Mouse (Mus musculus) ES-CJ7 (cell line): ENCODE measurements around the gene Bmi1.
A peak's percentile ranks its signal among the peaks of the same experiment; 100 is the strongest.

Source experiments
- DNase-seq: peaks from one replicate; pipeline ENCODE4 v3.0.0; 2011; ENCODE audit warnings: low read depth, low spot score

The Bmi1 gene

DNA sequence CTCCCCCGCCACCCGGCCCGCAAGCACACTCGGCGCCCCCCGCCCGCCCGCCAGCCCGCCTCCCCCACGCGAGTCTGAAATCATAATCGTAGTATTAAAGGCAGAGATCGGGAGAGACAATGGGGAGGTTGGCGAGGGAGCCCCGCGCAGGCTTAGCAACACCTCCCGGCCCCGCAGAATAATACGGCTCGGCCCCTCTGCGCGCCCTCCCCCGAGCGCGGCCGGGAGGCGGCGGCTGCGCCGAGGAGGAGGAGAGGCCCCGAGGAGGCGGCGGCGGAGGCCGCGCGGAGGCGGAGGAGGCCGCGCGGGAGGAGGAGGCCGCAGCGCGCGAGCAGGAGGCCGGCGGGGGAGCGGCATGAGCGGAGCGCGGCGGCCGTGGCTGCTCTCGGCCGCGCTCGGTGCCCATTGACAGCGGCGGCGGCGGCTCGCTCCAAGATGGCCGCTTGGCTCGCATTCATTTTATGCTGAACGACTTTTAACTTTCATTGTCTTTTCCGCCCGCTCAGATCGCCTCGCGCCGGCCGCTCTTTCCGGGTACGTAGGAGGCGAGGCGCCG lies at the start of gene Bmi1:
Bmi1 (plus strand) TSS at position 83 of the 556 bp plus-strand sequence.
- DNase-seq = peak; percentile 42

DNA sequence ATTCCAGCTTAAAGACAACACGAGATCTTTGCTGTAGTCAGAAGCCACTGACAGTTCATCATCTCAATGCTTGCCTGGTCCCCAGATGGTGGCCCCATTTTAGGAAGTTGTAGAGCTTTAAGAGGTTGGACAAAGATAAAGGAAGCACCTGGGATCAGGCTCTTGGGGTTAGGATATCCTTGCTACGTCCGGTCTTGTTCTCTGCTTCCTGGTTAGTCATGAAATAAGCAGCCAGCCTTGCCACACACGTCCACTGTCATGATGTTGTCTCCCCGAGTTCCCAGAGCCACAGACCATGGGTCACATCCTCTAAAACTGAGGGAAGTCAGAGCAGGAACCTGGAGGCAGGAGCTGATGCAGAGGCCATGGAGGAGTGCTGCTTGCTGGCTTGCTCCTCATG lies 46.3 kb upstream of the Bmi1 start:
- no peak for DNase-seq

DNA sequence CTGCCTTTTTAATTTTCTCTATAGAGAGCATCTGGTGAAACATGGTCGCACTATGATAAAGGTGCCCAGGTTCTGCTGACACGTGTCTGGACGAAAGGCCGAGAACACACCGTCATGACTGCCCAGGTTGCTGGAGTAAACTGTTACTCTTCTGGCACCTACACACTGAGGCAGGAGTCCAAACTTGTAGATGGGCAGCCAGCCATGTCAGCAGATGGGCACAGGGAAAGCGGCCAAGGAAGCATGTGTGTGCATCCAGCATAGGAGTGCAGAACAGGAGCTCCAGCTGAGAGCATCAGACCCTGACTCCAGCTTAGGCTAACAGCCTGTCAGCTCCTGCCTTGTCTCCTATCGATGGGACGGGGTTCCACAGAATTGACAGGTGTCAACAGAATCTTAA lies 41.8 kb upstream of the Bmi1 start:
- DNase-seq = no peak

DNA sequence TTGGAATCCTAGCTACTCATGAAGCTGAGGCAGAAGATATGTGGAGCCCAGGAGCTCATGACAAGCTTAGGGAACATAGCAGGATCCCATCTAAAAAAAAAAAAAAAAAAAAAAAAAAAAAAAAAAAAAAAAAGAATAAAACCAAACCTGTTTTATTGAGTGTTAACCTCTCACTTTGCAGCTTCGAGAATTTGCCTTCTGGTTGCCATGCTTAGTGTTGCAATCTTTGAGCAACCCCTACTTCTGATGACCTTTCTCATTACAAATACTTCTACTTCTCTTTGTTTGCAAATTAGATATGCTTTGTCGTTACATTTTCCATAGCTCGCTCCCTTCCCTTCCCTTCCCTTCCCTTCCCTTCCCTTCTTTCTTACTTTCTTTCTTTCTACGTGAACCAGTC lies 28.3 kb upstream of the Bmi1 start:
- no peak for DNase-seq

DNA sequence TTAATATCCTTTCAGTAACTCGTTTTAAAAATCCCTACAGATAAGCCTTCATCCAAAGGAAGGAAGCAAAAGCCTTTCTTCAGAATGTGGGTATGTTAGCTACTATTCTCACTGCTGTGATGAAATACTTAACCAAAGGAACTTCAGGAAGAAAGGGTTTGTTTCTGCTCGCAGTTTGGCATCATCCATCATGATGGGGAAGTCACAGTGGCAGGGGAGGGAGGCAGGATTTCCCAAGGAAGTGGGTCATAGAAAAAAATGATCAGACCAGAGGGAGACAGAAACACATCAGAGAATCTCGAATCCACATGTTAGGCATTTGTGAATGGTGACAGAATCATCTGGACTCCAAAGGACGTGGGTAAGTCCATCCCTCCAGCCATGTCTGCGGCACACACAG lies 22.0 kb upstream of the Bmi1 start:
- no peak for DNase-seq

DNA sequence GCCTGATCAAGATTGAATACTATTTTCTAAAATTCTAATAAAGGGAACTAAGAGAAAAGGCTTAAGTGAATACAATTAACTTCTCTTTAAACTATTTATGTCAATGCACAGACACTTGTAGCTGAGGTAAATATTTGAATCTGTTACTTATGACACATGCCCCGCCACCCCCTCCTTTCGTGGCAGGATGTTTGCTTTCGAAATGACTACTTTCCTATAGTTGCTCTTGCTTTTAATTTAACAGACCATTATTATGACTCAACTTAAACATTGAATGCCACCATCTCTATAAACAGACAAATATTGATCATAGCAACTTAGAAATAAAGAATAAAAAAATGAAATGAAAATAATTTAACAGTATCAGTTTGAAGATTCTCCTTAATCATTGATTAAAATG lies 12.8 kb upstream of the Bmi1 start:
- DNase-seq = no peak

DNA sequence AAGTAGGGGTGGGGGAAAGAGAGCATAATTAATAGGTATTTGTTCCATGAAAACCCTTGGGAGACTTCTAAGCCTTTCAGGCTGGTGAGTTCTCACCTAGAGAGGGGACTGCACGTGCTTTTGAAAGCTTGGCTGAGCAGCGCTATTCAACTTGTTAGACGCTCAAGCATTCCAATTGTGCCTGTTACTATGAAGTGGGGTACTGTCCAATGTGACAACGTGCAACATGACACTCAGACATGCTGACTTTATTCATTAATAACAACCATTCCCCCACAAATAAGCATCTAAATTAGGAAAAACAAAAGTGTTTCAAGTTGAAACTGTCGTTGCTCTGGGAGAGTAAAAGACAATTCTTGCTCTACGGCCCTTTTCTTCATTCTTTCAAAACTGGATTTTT lies 5.8 kb upstream of the Bmi1 start:
- no peak for DNase-seq

DNA sequence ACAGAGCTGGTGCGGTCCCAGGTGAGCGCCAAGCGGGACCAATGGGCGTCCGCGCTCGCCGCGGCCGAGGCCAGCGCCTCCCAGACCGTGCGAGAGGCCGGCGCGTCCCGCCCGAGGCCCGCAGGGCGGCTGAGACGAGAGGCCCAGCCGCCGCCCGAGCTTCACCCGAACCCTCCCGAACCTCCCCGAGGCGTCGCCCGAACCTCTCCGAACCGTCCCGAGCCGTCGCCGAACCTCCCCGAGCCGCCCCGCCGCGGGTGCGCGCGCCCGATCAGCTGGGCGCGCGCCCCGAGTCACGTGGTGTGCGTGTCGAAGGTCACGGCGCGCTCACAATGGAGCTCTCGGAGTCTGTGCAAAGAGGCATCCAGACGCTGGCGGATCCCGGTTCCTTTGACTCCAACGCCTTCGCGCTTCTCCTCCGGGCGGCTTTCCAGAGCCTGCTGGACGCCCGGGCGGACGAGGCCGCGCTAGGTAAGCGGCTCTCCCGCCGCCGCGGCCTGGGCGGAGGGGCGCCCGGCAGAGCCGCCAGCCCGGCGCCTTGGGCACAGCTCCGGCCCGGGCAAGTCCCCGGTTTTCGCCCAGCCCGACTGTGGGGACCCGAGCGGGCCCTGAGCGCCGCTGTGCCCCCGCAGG lies 4.6 kb upstream of the Bmi1 start, which contains the start of gene Commd3:
Commd3 (plus strand) TSS at position 252 of the 633 bp plus-strand sequence.
- peak; percentile 82 for DNase-seq

DNA sequence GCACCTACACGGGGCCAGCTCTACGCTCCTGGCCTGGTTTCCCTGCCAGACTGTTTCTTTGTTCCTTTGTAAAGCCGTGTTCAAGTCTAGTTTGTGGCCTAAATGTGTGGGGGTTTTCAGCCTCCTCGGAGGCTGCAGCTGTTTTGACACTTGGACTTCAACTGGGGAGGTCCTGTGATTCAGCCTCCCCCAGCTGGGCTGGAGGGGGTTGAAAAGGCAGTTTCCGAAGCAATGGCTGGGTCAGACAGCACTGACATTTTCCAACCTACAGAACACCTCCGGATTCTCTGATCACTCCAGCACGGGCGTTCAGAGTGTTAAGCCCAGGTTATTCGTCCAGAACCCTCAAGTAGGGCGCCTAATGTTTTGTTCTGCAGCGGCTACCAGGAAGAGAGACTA lies 4.1 kb upstream of the Bmi1 start:
- DNase-seq = peak; percentile 32

DNA sequence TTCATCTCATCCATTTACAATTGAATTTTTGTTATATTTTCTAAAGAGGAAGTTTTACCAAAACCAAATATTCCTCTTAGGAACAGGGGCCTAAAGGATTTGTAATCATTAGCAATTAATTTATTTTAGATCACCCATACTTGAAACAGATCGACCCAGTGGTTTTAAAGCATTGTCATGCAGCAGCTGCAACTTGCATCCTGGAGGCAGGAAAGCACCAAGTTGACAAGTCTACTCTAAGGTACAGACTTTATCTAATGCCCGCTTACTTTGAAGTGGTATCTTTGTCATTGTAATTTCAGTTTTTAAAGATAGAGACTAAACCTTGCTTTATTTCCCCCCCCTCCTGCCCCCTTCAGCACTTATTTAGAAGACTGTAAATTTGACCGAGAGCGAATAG lies 3.1 kb upstream of the Bmi1 start:
- DNase-seq = peak; percentile 50

DNA sequence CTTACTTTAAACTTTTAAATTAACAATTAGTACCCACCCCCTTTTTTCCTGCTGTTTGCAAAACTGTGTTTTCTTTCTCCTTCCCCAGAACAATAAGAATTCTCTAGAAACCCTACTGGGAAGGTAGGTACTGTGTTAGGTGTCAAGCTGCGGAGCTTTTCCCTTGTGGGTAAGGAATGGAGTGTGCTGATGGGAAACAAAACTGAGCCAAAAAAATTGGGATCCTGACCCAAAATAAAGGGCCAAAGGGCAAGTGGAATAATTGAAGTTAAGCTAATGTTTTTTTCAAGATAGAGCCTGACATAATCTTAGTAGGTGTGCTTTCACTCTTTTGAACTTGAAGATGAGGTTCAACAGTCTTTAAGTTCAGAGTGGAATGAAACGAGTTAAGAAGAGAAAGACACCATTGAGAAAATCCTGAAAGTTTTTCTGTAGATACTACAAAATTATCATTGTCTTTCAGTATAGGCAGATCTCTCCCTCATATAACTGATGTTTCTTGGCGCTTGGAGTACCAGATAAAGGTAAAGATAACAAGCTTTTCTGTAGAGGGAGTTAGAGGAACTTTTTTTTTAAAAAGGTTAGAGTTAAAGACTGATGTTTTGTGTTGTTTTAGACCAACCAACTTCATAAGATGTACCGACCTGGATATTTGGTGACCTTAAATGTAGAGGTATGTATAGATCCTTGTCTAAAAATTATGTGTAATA lies 2.5 kb upstream of the Bmi1 start:
- DNase-seq = peak; percentile 32

DNA sequence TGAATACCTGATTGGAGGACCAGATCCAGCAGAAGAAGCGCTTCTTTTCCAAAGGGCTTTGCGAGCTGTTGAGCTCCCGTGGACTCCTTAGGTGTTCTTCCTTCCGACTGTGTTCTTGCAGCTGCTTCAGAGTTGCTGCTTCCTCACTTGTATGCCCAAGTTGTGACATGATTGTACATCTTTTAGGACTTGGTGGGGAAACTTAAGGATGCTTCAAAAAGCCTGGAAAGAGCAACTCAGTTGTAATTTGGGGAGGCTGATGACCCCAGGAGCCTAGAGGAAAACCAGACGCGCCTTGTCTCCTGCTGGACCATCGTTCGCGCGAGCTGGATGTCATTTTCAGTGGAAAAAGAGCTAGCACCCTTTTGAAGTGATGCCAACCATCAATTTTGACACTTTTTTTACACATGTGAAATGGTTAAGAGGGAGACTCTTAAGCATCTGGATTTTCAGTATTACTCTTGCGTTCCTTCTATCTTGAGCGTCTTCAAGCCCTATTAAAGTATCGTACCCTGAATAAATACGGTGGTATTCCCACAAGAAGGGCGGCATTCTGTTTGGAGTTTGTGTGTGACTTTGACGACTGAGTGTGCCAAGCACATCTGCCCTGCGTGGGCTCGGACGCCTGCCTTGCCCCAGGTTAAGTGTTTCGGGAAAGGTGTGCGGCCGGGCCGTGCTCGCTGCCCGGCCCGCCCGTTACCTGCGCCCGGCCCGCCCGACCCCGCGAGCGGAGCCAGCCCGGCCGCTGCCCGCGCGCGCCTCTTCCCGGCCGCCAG lies 949 bp upstream of the Bmi1 start:
- DNase-seq = no peak

DNA sequence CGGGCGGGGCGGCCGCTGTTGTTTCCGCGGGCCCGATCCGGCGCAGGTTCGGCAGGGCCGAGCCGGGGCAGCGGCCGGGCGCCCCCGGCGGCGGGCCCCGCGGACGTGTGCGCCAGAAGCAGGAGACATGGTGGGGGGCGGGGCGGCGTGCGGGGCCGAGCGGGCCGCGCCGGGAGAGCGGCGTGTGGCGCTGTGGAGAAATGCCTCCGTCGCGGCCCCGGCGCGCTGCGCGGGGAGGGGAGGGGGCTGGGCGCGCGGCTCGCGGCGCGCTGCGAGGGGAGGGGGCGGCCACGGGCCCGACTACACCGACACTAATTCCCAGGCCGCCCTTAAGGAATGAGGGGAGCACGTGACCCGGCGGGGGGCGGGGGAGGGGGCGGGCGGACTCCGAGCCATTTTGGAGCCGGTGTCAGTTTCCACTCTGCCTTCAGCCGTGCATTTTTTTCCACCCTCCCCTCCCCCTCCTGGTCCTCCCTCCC lies 322 bp upstream of the Bmi1 start:
- peak; percentile 84 for DNase-seq

DNA sequence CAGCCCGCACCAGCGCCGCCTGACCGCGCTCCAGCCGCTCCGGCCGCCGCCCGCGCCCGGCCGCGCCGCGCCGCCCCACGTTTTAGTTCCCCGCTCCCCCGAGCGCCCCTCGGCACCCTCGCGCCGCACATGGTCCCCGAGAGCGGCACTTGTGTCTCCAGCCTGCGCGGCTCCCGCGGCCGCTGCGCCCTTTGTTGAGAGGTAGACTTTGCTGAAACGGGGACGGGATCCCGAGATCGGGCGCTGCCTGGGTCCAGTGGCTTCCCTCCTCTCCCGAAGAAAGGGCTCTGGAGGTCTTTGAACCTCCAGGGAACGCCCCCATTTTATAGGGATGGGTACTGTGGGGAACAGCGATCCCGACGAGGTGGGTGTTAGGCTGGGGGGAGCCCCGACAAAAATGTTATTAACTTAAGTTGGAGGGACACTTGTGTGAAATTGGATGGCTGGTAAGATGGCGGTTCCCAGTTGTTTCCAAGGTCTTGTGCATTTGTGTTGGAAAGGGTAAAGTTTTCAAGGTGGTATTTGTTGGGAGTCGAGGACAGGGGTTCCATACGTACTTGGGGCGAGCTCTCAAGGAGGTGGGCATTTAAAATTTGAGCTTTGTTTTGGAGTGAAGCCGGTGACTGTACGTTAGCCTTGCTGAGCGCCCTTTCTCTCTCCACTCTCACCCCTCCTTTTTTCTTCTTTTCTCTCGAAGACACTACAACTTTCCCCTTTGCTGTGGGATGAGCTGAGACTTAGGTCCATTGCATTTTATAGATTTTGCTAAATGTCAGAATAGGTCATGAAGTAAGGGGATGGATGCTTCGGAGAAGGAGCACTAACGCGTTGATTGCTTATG lies 1.0 kb downstream of the Bmi1 start:
- DNase-seq = peak; percentile 57

DNA sequence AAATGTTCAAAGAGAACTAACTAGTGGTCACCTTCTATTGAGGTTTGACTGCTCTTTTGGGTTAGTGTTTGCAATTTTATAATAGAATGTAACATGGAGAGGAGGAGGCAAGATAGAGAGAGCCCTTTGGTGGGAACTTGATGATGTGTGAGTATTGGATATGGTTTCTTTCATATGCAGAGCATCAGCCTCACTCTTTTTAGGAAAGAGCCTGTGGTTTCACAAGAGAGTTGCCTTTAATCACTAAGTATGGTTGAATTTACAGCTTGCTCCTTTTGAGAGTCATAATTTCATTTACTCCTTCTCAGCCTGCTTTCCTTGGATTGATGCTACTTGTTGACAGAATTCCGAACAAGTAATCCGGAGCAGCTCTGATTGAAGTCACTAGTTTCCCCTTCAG lies 2.9 kb downstream of the Bmi1 start:
- no peak for DNase-seq

DNA sequence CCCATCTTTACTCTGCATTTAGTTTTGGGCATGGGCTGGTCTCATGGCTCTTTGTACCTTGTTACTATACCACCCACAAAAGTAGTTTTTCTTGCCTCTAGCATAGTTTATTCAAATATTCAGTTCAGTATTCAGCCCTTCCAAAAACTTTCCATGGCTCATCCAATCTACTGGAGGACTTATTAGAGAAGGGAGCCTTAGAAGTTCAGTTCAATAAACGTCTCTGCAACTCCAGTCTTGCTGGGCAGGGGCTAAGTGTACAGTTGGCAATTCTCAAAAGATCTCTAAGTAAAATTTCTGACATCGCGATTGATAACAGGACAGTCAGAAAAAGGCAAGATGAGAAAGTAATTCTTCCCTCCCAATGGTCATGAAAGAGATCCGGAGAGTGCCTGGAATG lies 3.7 kb downstream of the Bmi1 start:
- DNase-seq = no peak

DNA sequence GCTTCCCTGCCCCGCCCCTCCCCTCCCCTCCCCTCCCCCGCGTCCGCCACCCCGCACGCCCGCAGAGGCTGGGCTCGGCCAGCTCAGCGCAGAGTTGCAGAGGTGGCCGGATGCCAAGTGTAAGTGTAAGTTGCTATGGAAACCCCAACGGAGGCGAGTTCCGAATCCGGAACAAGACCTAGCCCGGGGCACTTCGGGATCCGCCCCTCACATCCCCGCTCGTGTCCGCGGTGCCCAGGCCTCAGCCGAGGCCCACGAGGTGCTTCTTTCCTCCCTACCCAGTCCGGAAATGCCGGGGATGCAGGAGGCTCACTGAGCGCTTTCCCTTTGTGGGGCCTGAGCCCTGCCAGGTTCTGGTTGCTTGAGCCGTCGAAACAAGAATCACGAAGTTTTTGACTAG lies 4.1 kb downstream of the Bmi1 start:
- peak; percentile 54 for DNase-seq

DNA sequence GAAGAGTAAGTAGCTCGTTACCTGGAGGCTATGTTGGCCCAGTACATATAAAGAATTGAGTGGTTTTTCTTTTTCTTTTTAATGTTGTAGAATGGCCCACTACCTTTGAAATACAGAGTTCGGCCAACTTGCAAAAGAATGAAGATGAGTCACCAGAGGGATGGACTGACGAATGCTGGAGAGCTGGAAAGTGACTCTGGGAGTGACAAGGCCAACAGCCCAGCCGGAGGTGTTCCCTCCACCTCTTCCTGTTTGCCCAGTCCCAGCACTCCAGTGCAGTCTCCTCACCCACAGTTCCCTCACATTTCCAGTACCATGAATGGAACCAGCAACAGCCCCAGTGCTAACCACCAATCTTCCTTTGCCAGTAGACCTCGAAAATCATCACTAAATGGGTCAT lies 7.2 kb downstream of the Bmi1 start:
- peak; percentile 42 for DNase-seq

DNA sequence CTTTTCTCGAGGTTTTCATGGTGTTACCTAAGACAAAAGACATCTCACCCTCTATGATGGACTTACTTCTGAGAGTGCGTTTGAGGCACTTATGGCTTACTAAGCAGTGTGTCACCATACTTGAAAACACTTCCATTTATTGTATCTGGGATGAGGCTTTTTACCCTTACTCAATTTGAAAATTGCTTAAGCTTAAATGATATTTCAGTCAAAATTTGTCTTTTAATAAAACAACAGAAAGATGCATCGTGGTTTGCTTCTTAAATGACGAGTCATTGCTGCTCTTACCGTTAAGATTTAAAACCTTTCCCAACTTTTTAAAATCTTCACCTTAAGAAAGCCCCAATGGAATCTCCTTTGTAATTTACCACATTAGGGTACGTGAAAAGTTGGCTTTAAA lies 9.6 kb downstream of the Bmi1 start:
- DNase-seq = no peak

DNA sequence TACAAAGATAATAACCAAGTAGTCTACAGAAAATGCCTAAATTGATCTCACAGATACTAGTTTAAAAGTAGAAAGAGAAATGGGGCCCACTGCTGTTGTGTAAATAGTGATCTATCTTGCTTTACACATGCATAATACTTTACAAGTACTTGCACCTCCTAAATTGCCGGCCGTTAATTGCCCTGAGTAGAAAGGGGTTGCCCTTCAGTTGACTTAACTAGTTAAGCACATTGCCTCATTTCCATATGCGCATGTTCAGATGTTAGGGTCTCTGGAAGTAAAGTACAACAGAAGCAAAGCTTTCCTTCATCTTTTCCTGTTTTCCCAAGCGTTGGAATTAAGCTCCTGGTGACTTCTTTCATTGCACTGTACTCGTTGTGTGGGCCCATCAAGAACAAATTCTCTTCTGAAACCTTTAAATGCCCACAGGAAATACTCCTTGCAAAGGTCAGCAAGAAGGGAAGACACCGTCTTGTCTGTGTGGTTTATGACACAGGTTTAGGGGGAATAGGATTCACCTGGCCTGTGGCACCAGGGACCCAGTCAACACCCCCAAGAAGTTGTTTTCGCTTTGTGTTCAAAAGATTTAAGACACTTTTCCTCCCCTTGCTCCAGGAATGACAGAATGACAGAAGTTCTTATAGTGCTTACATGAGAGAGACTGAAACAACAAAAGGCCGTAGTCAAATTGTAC lies 10.2 kb downstream of the Bmi1 start:
- peak; percentile 62 for DNase-seq

DNA sequence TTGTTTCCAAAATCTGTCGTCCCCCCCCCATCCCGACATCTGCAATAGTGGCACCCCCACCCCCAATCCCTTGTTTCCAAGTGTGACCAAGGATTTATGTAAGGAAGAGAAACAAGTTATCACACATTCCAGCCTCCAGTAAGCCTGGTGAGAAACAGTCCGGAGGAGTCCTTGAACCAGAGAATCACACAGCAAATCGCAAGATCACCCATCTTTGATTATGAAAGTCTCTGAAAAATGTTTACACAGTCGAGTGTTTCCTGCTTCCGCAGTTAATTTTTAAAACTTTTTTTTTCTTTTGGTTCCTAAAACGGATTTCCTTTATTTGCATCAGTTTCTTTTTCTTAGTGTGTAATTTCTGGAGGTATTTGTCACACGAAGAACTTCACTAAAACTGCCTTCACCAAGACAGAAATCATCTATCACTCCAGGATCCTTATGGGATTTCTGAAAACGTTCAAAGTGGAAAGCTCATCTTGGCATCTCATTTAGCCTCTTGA lies 10.9 kb downstream of the Bmi1 start:
- DNase-seq = no peak
